Mouse (Mus musculus) midbrain, embryonic 11.5 days (tissue): ENCODE results near the gene Gm17581. TPM values are rescaled to one million over a fixed set of nuclear protein-coding genes. Genes with fewer than 3 reads are reported as not detected.
A peak's percentile ranks its signal among the peaks of the same experiment; 100 is the strongest.

Experiments
- ATAC-seq: fragments of 200-750 bp; cut with Nextera tagmentation; 2 replicates; pipeline ENCODE4 v1.8.0; 2017; ENCODE audit warnings: moderate TSS enrichment, moderate library complexity; ENCODE audit not compliant: low FRiP score
- DNase-seq: peaks from one replicate; pipeline ENCODE4 v3.0.0; 2015; ENCODE audit warnings: low spot score; ENCODE audit errors: missing footprints
- H3K27ac ChIP-seq: fragments of 300-500 bp; sonication (generic); 2 replicates; pipeline ENCODE4 v1.5.1; 2014; ENCODE audit warnings: low read depth, low read length
- H3K27me3 ChIP-seq: fragments of 300-500 bp; sonication (generic); 2 replicates; pipeline ENCODE4 v1.6.1; 2014; ENCODE audit warnings: mild to moderate bottlenecking, low read length, moderate library complexity, mixed read lengths; ENCODE audit not compliant: control insufficient read depth, insufficient read depth
- H3K36me3 ChIP-seq: fragments of 300-500 bp; sonication (generic); 2 replicates; pipeline ENCODE4 v1.6.1; 2014; ENCODE audit warnings: mild to moderate bottlenecking, low read length, moderate library complexity, mixed read lengths; ENCODE audit not compliant: control insufficient read depth, insufficient read depth
- H3K4me1 ChIP-seq: fragments of 300-500 bp; sonication (generic); 2 replicates; pipeline ENCODE4 v1.6.1; 2014; ENCODE audit warnings: low read length; ENCODE audit not compliant: control insufficient read depth, insufficient read depth
- H3K4me2 ChIP-seq: fragments of 300-500 bp; sonication (generic); 2 replicates; pipeline ENCODE4 v1.6.1; 2014; ENCODE audit warnings: mild to moderate bottlenecking, moderate library complexity
- H3K4me3 ChIP-seq: fragments of 300-500 bp; sonication (generic); 2 replicates; pipeline ENCODE4 v1.5.1; 2014; ENCODE audit warnings: low read depth, low read length
- H3K9ac ChIP-seq: fragments of 300-500 bp; sonication (generic); 2 replicates; pipeline ENCODE4 v1.6.1; 2014; ENCODE audit warnings: low read length
- H3K9me3 ChIP-seq: fragments of 300-500 bp; sonication (generic); 2 replicates; pipeline ENCODE4 v1.6.1; 2016; ENCODE audit warnings: low read length; ENCODE audit not compliant: control insufficient read depth
- WGBS: fragments of 180-500 bp; shearing (Covaris S2); extraction: QIAGEN DNeasy Blood & Tissue Kit; methylation state at CpG from one replicate; pipeline ENCODE4 v1.1.7; 2014; 5-methylcytosine and 5-hydroxymethylcytosine counted together
- polyA plus RNA-seq: library from polyadenylated mRNA; unstranded; fragments of >200 nt; fragmentation: Nextera tagmentation; extraction: Ambion mirVana; gene quantifications from 2 replicates; pipeline ENCODE4 v1.2.1, GENCODE M21; 2014

Gm17581 gene
- polyA plus RNA-seq, 1 experiment from 2014 or later, result not detected

DNA sequence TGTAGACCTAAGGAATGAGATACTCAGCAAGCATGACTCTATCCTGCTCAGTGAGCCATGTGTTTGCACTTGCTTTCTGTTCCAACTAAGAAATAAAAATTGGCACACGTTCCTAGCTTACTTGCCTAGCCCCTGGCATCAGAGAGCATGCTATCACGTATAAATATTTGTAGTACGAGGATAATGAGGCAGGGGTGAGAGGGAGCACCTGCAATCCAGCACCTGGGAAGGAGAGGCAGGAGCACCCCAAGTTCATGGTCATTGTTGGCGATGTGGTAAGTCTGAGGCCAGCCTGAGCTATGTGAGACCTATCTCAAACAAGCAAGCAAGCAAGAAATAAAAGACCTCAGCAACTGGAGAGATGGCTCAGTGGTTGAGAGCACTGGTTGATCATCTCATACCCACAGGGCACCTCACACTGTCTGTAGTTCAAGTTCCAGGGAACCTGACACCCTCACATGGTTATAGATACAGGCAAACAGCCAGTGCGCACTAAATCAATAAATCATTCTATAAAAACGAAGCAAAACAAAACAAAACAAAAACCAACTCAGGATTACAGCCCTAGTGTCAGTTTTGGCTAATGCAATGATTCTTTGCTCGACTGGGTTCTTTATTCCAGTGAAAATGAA, 7.8 kb downstream of the Gm17581 start:
- Histone ChIP-seq H3K4me1 (peaks cover 6% of the 10 kb centered on the region; the same call in 1 of the 2 replicates), H3K36me3 (no peaks in the 10 kb centered on the region), H3K9me3 (no peaks in the 10 kb centered on the region), H3K4me3 (no peak overlapping the region), H3K4me2 (no peak overlapping the region), H3K9ac (0 out of 2 replicates have a peak overlapping the region, but pooled peaks have one; percentile 16), H3K27ac (no peak overlapping the region), H3K27me3 (no peaks in the 10 kb centered on the region)
- WGBS, result 83% methylated on average over 7 of the region's 7 CpGs
- no peak for ATAC-seq
- DNase-seq, result no peak

DNA sequence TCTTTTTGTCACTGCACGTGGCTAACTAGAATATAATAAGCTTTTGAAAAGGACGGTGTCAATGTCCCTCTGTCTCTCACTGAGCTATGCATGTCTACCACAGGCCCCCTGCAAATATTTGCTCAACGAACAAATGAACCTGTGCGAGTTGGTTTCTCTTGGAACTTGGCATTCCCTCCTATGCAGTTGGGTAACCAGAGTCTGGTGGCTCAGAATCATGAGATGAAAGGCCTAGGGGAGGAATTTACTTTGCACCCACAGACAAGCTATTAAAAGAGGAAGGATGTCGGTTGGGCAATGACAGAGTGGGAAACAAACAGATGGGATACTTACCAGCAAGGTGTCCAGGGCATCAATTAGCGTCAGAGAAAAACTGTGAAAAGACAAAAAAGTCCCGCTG, 9.4 kb downstream of the Gm17581 start:
- Histone ChIP-seq H3K4me1 (peaks cover 6% of the 10 kb centered on the region; the same call in 1 of the 2 replicates), H3K27ac (no peak overlapping the region), H3K9ac (no peak overlapping the region), H3K4me2 (no peak overlapping the region), H3K27me3 (no peaks in the 10 kb centered on the region), H3K9me3 (no peaks in the 10 kb centered on the region), H3K4me3 (no peak overlapping the region), H3K36me3 (no peaks in the 10 kb centered on the region)
- ATAC-seq, result no peak
- WGBS, result 88% methylated on average over 7 of the region's 7 CpGs
- no peak for DNase-seq

DNA sequence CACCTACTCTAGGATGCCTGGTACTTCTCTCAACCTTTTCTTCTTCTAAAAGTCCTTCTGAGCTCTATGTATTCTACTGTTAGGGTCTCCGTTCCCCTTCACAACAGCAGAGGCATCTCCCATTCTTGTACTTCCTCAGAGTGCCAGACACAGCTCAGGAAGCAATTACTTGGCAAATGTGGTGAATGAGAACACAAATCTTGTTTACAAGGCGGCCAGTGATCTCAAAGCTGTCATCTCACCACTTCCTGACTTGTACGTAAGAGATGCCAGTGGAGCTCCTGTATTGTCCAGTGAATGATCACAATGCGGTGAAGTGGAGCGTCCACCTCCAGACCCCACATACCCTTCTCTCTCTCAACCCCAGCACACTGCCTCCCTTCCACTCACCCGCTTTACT, 11.1 kb downstream of the Gm17581 start:
- H3K4me2 ChIP-seq, result no peak overlapping the region
- H3K9me3 ChIP-seq, result no peaks in the 10 kb centered on the region
- peaks cover 6% of the 10 kb centered on the region; the same call in 1 of the 2 replicates for H3K4me1 ChIP-seq
- 85% methylated on average over 6 of the region's 6 CpGs for WGBS
- DNase-seq (no peak), ATAC-seq (no peak)
- no peak overlapping the region for H3K9ac ChIP-seq
- no peak overlapping the region for H3K27ac ChIP-seq
- H3K36me3 ChIP-seq, result no peaks in the 10 kb centered on the region
- H3K4me3 ChIP-seq, result no peak overlapping the region
- no peaks in the 10 kb centered on the region for H3K27me3 ChIP-seq

DNA sequence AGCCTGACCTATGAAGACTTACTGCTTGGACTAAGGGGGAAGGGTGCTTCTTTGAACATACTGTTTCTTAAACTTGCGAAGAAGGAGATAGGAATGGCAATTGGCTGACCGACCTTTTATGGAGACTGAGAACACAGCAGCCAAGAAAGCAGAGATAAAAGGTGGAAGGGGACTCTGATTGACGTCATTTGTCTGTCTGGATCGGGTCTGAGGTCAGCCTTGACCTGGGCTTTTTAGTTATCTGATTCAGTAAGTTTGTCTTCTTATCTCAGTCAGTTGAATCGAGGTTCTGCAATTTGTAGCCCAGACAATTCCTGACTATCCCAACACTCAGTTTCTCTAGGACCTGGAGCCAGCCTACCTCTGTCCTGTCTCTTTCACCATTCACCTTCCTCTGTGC, 11.6 kb downstream of the Gm17581 start:
- no peak overlapping the region for H3K4me2 ChIP-seq
- no peak for DNase-seq
- H3K27me3 ChIP-seq, result no peaks in the 10 kb centered on the region
- H3K4me3 ChIP-seq, result no peak overlapping the region
- no peaks in the 10 kb centered on the region for H3K36me3 ChIP-seq
- no peak overlapping the region for H3K9ac ChIP-seq
- 83% methylated on average over 5 of the region's 5 CpGs for WGBS
- peaks cover 6% of the 10 kb centered on the region; the same call in 1 of the 2 replicates for H3K4me1 ChIP-seq
- H3K9me3 ChIP-seq, result no peaks in the 10 kb centered on the region
- ATAC-seq, result no peak
- no peak overlapping the region for H3K27ac ChIP-seq

DNA sequence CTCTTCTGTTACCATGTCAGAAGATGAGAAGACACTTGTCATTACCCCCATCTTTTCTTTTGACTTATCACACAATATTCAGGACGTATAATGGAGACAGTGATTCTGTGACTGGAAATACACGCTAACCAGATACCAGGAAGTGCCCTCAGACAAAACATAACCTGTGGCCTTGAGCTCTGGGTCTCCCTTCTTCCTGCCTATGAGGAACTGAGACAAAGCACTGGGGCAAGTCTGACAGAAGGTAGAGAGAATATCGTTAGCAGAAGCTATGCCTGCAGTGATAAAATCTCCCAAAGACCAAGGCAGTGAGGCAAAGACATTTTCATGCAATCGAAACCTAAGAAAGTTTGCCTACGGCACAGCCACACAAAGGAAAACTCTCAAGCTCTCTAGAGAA, 15.1 kb downstream of the Gm17581 start:
- DNase-seq (no peak), ATAC-seq (no peak)
- Histone ChIP-seq H3K27ac (no peak overlapping the region), H3K27me3 (no peaks in the 10 kb centered on the region), H3K9me3 (no peaks in the 10 kb centered on the region), H3K36me3 (no peaks in the 10 kb centered on the region), H3K4me2 (no peak overlapping the region), H3K4me1 (no peaks in the 10 kb centered on the region), H3K9ac (no peak overlapping the region), H3K4me3 (no peak overlapping the region)
- WGBS, result 90% methylated on average over 5 of the region's 5 CpGs

DNA sequence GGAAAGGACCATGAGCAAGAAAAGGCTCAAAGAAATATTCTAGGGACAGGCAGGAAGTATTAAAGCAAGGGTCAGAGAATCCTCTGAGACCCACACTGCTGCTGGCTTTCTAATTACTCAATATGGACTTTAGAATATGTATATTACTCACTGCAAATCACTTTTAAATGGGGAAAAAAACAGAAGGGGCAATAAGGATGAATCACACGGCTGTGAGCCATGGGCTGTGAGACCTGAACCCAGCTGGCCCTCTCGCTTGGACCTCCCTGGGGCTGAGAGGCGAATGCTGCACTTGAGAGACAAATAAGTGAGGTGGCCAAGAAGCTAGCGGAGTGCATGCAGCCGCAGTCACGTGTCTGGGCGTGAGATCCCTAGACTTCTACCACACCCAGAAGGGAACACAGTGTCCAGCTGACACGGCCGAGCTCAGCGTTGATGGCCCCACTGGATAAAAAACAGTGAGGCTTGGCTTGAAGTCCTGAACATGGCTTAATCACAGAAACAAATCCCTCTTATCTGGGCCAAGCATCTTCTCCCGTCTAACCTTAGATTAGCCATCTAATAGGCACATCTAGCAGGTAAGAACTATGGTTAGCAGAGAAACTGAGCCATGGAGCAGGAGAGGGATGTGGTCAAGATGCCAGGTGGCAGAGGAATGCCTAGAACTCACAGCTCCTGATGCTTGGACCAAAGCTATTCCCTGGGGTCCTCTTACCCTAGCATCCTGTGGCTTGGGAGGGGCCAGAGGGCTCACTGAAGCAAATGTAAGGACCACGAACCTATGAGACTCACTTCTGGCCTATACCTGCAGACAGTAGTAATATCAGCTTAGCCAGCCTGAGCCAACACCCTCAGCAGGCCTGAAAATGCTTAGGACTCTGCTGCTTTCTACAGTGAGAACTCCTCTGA, 18.3 kb downstream of the Gm17581 start:
- H3K4me3 ChIP-seq, result no peak overlapping the region
- DNase-seq, result no peak
- H3K27ac ChIP-seq, result no peak overlapping the region
- no peak overlapping the region for H3K4me2 ChIP-seq
- no peaks in the 10 kb centered on the region for H3K9me3 ChIP-seq
- no peaks in the 10 kb centered on the region for H3K27me3 ChIP-seq
- no peak overlapping the region for H3K9ac ChIP-seq
- no peaks in the 10 kb centered on the region for H3K4me1 ChIP-seq
- WGBS, result 90% methylated on average over 12 of the region's 12 CpGs
- ATAC-seq, result no peak
- no peaks in the 10 kb centered on the region; the same call in 1 of the 2 replicates for H3K36me3 ChIP-seq

DNA sequence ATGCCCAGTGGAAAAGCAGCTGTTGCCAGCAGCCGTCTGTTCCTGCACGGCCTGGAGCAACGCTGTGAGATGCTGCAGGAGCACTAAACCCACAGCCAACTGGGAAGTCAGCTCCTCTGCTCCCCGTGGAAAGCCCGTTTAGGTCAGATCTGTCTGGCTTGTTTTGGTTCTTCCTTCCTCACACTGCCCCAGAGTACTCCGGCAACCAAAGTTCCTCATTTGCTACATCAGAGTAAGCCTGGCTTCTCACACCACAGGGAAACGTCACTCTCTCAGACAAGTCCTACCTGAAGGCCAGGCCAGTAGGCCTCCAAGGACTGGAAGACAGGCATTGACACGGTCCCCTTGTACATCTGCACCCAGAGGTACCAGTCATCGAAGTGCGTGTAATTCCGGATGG, 25.1 kb downstream of the Gm17581 start:
- Histone ChIP-seq H3K4me2 (no peak overlapping the region), H3K9ac (no peak overlapping the region), H3K9me3 (no peaks in the 10 kb centered on the region), H3K4me3 (no peak overlapping the region), H3K27ac (no peak overlapping the region), H3K27me3 (no peaks in the 10 kb centered on the region), H3K36me3 (no peaks in the 10 kb centered on the region; the same call in none of the 2 replicates), H3K4me1 (no peaks in the 10 kb centered on the region)
- no peak for ATAC-seq
- 89% methylated on average over 11 of the region's 11 CpGs for WGBS
- DNase-seq, result no peak

DNA sequence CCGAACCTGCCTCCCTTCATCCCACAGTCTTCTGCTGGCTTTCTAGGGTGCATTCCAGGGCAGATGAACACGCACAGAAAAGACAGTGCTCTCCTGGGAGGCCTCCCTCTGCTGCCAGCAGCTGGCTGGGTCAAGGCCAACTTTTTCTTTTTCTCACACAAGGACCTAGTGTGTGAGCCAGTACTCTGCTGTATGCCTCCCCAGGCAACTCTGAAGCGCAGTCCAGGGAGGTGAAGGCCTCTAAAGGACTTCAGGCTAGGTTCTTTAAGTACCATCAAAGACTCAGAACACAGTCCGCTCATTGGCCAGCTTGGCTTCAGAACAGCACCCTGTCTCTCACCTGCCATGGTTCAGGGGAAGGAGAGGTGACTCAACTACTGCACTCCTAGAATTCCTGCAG, 28.4 kb downstream of the Gm17581 start:
- no peaks in the 10 kb centered on the region for H3K27me3 ChIP-seq
- DNase-seq, result no peak
- H3K36me3 ChIP-seq, result peaks cover under 1% of the 10 kb centered on the region; the same call in 1 of the 2 replicates
- no peak for ATAC-seq
- no peaks in the 10 kb centered on the region for H3K9me3 ChIP-seq
- no peak overlapping the region for H3K9ac ChIP-seq
- H3K4me2 ChIP-seq, result no peak overlapping the region
- WGBS, result 92% methylated on average over 4 of the region's 4 CpGs
- no peaks in the 10 kb centered on the region for H3K4me1 ChIP-seq
- no peak overlapping the region for H3K4me3 ChIP-seq
- H3K27ac ChIP-seq, result no peak overlapping the region

DNA sequence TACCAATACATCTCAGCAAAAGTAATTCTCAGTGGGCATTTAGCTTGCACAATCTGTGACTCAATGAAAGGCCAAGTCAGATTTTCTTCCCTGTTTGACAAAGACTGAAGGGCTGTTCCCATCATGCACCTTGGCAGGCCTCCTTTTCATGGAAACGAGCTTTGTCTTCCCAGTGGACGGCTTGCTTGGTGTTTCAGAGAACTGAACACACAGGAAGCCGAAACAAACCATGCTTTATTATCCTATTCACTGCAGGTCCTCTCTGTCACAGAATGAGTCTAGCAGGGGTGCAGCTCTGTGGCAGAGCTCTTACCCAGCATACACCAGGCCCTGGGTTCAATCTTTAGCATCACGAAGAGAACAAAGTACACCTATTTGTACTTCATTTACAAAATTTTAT, 32.0 kb downstream of the Gm17581 start:
- no peaks in the 10 kb centered on the region for H3K27me3 ChIP-seq
- DNase-seq, result peak; percentile 83
- no peak overlapping the region for H3K4me2 ChIP-seq
- H3K9me3 ChIP-seq, result no peaks in the 10 kb centered on the region
- WGBS, result 30% methylated on average over 4 of the region's 4 CpGs
- H3K9ac ChIP-seq, result no peak overlapping the region
- no peak overlapping the region for H3K4me3 ChIP-seq
- peak overlapping the region; percentile 46 for H3K27ac ChIP-seq
- peaks cover 2% of the 10 kb centered on the region for H3K36me3 ChIP-seq
- no peaks in the 10 kb centered on the region for H3K4me1 ChIP-seq
- ATAC-seq, result peak; percentile 84
